Mouse (Mus musculus) myocyte (in vitro differentiated cells): ENCODE measurements at regions not wholly inside any gene's neighbourhood (a gene's known extent, or its start where the extent isn't known, plus 50 kb on each side); places are given as distances from the start of the nearest gene placed in this dataset.

ENCODE experiments used
- H3K27me3 ChIP-seq: one replicate; pipeline ENCODE4 v1.6.1; 2011; ENCODE audit not compliant: control insufficient read depth, insufficient read depth, insufficient read length
- H3K36me3 ChIP-seq: one replicate; pipeline ENCODE4 v1.6.1; 2011; ENCODE audit not compliant: control insufficient read depth, insufficient read depth
- H3K4me2 ChIP-seq: one replicate; pipeline ENCODE4 v1.6.1; 2011; ENCODE audit warnings: low read depth, control low read depth
- H3K4me3 ChIP-seq: one replicate; pipeline ENCODE4 v1.5.1; 2011; ENCODE audit warnings: mild to moderate bottlenecking, control low read depth, moderate library complexity
- H3K79me2 ChIP-seq: one replicate; pipeline ENCODE4 v1.6.1; 2011; ENCODE audit not compliant: control insufficient read depth, insufficient read depth
- H3ac ChIP-seq: one replicate; pipeline ENCODE4 v1.6.1; 2011; ENCODE audit not compliant: control insufficient read depth, insufficient read length
- CEBPB ChIP-seq: IDR thresholded peaks from 2 replicates; pipeline ENCODE4 v1.6.1; 2011; ENCODE audit warnings: mild to moderate bottlenecking, moderate library complexity; ENCODE audit not compliant: poor library complexity, insufficient read depth, severe bottlenecking
- E2F4 ChIP-seq: IDR thresholded peaks from one replicate; pipeline ENCODE4 v1.6.1; 2011; ENCODE audit warnings: mild to moderate bottlenecking, control low read depth, moderate library complexity; ENCODE audit not compliant: insufficient read depth
- MAX ChIP-seq: IDR thresholded peaks from one replicate; pipeline ENCODE4 v1.6.1; 2011; ENCODE audit warnings: low read depth, mild to moderate bottlenecking, control low read depth
- MYOD1 ChIP-seq, 3 experiments: IDR thresholded peaks; one replicate each; pipeline ENCODE4 v1.6.1; 2011; ENCODE audit warnings: control low read depth in 2 of 3, low read depth in 2 of 3, mild to moderate bottlenecking in 2 of 3, moderate library complexity in 1 of 3; ENCODE audit not compliant: insufficient read length in 2 of 3, control insufficient read depth in 1 of 3
- MYOG ChIP-seq, 3 experiments: IDR thresholded peaks; one replicate each; pipeline ENCODE4 v1.6.1; 2011; ENCODE audit warnings: control low read depth in 2 of 3, low read depth in 2 of 3, mild to moderate bottlenecking in 2 of 3; ENCODE audit not compliant: insufficient read length in 2 of 3, control insufficient read depth in 1 of 3, insufficient read depth in 1 of 3
- POLR2A ChIP-seq: IDR thresholded peaks from one replicate; pipeline ENCODE4 v1.6.1; 2011; ENCODE audit warnings: low read depth, mild to moderate bottlenecking, control low read depth, moderate library complexity; ENCODE audit not compliant: insufficient read length
- POLR2AphosphoS2 ChIP-seq: IDR thresholded peaks from one replicate; pipeline ENCODE4 v1.6.1; 2011; ENCODE audit warnings: low read depth, control low read depth; ENCODE audit not compliant: insufficient read length
- REST ChIP-seq: IDR thresholded peaks from one replicate; pipeline ENCODE4 v1.6.1; 2011; ENCODE audit warnings: mild to moderate bottlenecking, control low read depth, moderate library complexity; ENCODE audit not compliant: insufficient read depth, insufficient read length
- SRF ChIP-seq: IDR thresholded peaks from one replicate; pipeline ENCODE4 v1.6.1; 2011; ENCODE audit warnings: low read depth; ENCODE audit not compliant: control insufficient read depth, insufficient read length
- TCF12 ChIP-seq: IDR thresholded peaks from one replicate; pipeline ENCODE4 v1.6.1; 2011; ENCODE audit warnings: mild to moderate bottlenecking, control low read depth; ENCODE audit not compliant: poor library complexity, insufficient read depth, severe bottlenecking
- TCF3 ChIP-seq: IDR thresholded peaks from one replicate; pipeline ENCODE4 v1.6.1; 2011; ENCODE audit warnings: low read depth, control low read depth; ENCODE audit not compliant: insufficient read length
- USF1 ChIP-seq: IDR thresholded peaks from one replicate; pipeline ENCODE4 v1.6.1; 2011; ENCODE audit warnings: low read depth, mild to moderate bottlenecking, control low read depth, moderate library complexity

GRCm38 (mm10) chr2:178643053-178643402 is 212.7 kb downstream of the Cdh26 start:
- Histone ChIP-seq H3K79me2 (no peaks in the 10 kb centered on the region), H3K4me2 (no peak overlapping the region), H3K27me3 (no peaks in the 10 kb centered on the region), H3K4me3 (no peak overlapping the region), H3ac (no peak overlapping the region), H3K36me3 (no peaks in the 10 kb centered on the region)
- TF ChIP-seq POLR2AphosphoS2 (no peak), SRF (no peak), CEBPB (no peak), POLR2A (no peak), TCF3 (no peak), MYOG (IDR thresholded peaks at IDR 0.05; ENCODE audit: control insufficient read depth in 1 of 3, insufficient read depth in 1 of 3, insufficient read length in 2 of 3, low read depth in 2 of 3) (no peak), TCF12 (no peak), REST (no peak), USF1 (no peak), E2F4 (no peak), MAX (no peak), MYOD1 (IDR thresholded peaks at IDR 0.05; ENCODE audit: control insufficient read depth in 1 of 3, insufficient read length in 2 of 3, low read depth in 2 of 3) (no peak)

DNA sequence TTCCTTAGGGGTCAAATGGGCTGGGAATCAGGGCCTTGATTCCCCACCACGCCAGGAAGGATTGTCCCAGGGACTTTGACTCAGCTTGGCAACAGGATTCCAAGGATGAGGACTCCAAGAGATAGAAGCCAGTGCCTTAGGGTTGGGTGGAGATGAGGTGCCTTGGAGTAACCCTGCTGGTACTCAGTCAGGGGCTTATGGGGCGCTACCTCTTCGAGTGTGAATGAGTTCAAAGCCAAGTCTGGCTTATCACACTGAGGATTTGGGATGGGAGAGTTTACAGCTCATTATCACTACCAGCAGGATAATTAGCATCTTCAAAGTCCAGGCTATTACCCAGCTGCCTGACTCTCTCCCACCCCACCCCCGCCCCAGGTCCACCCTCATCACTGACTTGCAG is 213.5 kb downstream of the Cdh26 start:
- H3K4me3 ChIP-seq: no peak overlapping the region
- H3K79me2 ChIP-seq: no peaks in the 10 kb centered on the region
- no peaks in the 10 kb centered on the region for H3K36me3 ChIP-seq
- TF ChIP-seq MAX: no peak
- TF ChIP-seq MYOD1 (IDR thresholded peaks at IDR 0.05; ENCODE audit: control insufficient read depth in 1 of 3, insufficient read length in 2 of 3, low read depth in 2 of 3): no peak
- no peak for TF ChIP-seq POLR2AphosphoS2
- TF ChIP-seq SRF: no peak
- no peak for TF ChIP-seq REST
- TF ChIP-seq POLR2A: no peak
- no peak for TF ChIP-seq TCF12
- no peak for TF ChIP-seq CEBPB
- TF ChIP-seq USF1: no peak
- TF ChIP-seq TCF3: no peak
- TF ChIP-seq MYOG (IDR thresholded peaks at IDR 0.05; ENCODE audit: control insufficient read depth in 1 of 3, insufficient read depth in 1 of 3, insufficient read length in 2 of 3, low read depth in 2 of 3): no peak
- TF ChIP-seq E2F4: no peak
- H3K4me2 ChIP-seq: no peak overlapping the region
- no peak overlapping the region for H3ac ChIP-seq
- no peaks in the 10 kb centered on the region for H3K27me3 ChIP-seq

- Histone ChIP-seq H3K4me2 (no peak overlapping the region), H3K79me2 (no peaks in the 10 kb centered on the region), H3K4me3 (no peak overlapping the region), H3K36me3 (no peaks in the 10 kb centered on the region), H3ac (no peak overlapping the region), H3K27me3 (no peaks in the 10 kb centered on the region)
- TF ChIP-seq MAX (no peak), SRF (no peak), MYOD1 (IDR thresholded peaks at IDR 0.05; ENCODE audit: control insufficient read depth in 1 of 3, insufficient read length in 2 of 3, low read depth in 2 of 3) (no peak), TCF3 (no peak), POLR2AphosphoS2 (no peak), POLR2A (no peak), MYOG (IDR thresholded peaks at IDR 0.05; ENCODE audit: control insufficient read depth in 1 of 3, insufficient read depth in 1 of 3, insufficient read length in 2 of 3, low read depth in 2 of 3) (no peak), USF1 (no peak), CEBPB (no peak), E2F4 (no peak), REST (no peak), TCF12 (no peak)
Observed at GRCm38 (mm10) chr2:178660071-178660470, 229.7 kb downstream of the Cdh26 start.

DNA sequence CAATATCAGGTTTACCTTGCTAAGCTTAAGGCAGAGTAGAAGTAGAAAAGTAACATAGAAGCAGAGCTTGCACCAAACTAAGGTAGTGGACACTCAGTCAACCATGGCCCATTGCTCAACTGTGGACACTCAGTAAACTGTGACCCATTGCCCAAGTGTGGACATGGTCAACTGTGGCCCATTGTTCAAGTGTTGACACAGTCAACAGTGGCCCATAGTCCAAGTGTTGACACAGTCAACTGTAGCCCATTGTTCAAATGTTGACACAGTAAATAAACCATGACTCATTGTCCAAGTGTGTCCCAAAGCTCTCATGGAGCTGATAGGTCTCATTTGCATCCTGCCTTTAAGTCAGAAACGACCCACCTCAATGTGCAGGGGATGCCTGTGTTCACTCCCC is 232.1 kb downstream of the Cdh26 start:
- Histone ChIP-seq H3ac (no peak overlapping the region), H3K4me3 (no peak overlapping the region), H3K79me2 (no peaks in the 10 kb centered on the region), H3K36me3 (no peaks in the 10 kb centered on the region), H3K27me3 (no peaks in the 10 kb centered on the region), H3K4me2 (no peak overlapping the region)
- no peak for TF ChIP-seq MAX
- no peak for TF ChIP-seq MYOG (IDR thresholded peaks at IDR 0.05; ENCODE audit: control insufficient read depth in 1 of 3, insufficient read depth in 1 of 3, insufficient read length in 2 of 3, low read depth in 2 of 3)
- TF ChIP-seq TCF3: no peak
- TF ChIP-seq MYOD1 (IDR thresholded peaks at IDR 0.05; ENCODE audit: control insufficient read depth in 1 of 3, insufficient read length in 2 of 3, low read depth in 2 of 3): no peak
- TF ChIP-seq E2F4: no peak
- no peak for TF ChIP-seq CEBPB
- TF ChIP-seq TCF12: no peak
- no peak for TF ChIP-seq POLR2AphosphoS2
- TF ChIP-seq POLR2A: no peak
- TF ChIP-seq SRF: no peak
- no peak for TF ChIP-seq REST
- no peak for TF ChIP-seq USF1

DNA sequence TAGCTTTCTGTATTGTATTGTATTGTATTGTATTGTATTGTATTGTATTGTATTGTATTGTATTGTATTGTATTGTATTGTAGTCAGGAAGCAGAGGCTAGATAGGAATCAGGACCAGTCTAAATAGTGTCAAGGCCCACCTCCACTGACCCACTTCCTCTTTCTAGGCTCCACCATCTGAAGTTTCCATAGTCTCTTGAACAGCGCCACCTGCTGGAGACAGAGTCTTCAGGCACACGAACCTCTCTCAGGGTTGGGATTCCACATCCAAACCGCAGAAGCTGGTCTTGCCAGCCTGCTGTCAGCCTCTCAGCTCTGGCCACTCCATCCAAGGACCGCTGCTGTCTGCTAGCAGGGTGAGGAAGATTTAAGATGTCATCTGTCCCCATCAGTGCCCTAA is 234.6 kb downstream of the Cdh26 start:
- Histone ChIP-seq H3K4me3 (no peak overlapping the region), H3K4me2 (no peak overlapping the region), H3ac (no peak overlapping the region), H3K36me3 (no peaks in the 10 kb centered on the region), H3K79me2 (no peaks in the 10 kb centered on the region), H3K27me3 (no peaks in the 10 kb centered on the region)
- no peak for TF ChIP-seq SRF
- TF ChIP-seq POLR2A: no peak
- no peak for TF ChIP-seq E2F4
- no peak for TF ChIP-seq CEBPB
- TF ChIP-seq MYOG (IDR thresholded peaks at IDR 0.05; ENCODE audit: control insufficient read depth in 1 of 3, insufficient read depth in 1 of 3, insufficient read length in 2 of 3, low read depth in 2 of 3): no peak
- TF ChIP-seq TCF3: no peak
- TF ChIP-seq TCF12: no peak
- no peak for TF ChIP-seq REST
- no peak for TF ChIP-seq USF1
- TF ChIP-seq POLR2AphosphoS2: no peak
- TF ChIP-seq MAX: no peak
- TF ChIP-seq MYOD1 (IDR thresholded peaks at IDR 0.05; ENCODE audit: control insufficient read depth in 1 of 3, insufficient read length in 2 of 3, low read depth in 2 of 3): no peak
